Mouse (Mus musculus) brain, embryonic 14.5 days (tissue): ENCODE measurements around the gene Bcan.

Experiments
- CTCF ChIP-seq: fragments of 200-500 bp; IDR thresholded peaks from 2 replicates; pipeline ENCODE4 v1.5.1; 2012; ENCODE audit warnings: inconsistent platforms, mild to moderate bottlenecking, moderate library complexity, borderline replicate concordance; ENCODE audit not compliant: insufficient read depth, insufficient read length; ENCODE audit errors: extremely low read depth
- POLR2A ChIP-seq: fragments of 200-500 bp; IDR thresholded peaks from 2 replicates; pipeline ENCODE4 v1.6.1; 2012; ENCODE audit warnings: mild to moderate bottlenecking, inconsistent platforms, borderline replicate concordance; ENCODE audit not compliant: poor library complexity, insufficient read depth, insufficient read length, severe bottlenecking; ENCODE audit errors: extremely low read depth

GRCm38 (mm10) chr3:87942471-87942870 lies 57.6 kb downstream of the Bcan start:
- TF ChIP-seq POLR2A (no peak), CTCF (no peak)
